Mouse (Mus musculus) liver, embryonic 14.5 days (tissue): ENCODE measurements around the gene Cercam. TPM values are rescaled to one million over a fixed set of nuclear protein-coding genes. Genes with fewer than 3 reads are reported as not detected.
A peak's percentile ranks its signal among the peaks of the same experiment; 100 is the strongest.

Experiments used
- ATAC-seq: fragments of 200-750 bp; cut with Nextera tagmentation; 2 replicates; pipeline ENCODE4 v1.8.0; 2017; ENCODE audit warnings: moderate number of reproducible peaks, mild to moderate bottlenecking, moderate library complexity; ENCODE audit not compliant: insufficient read depth
- DNase-seq, 3 experiments: peaks; one replicate each; pipeline ENCODE4 v3.0.0-alpha.2; 2012 to 2013; ENCODE audit warnings: low read depth in 3 of 3, low spot score in 3 of 3
- H3K27ac ChIP-seq: fragments of 300-500 bp; sonication (generic); 2 replicates; pipeline ENCODE4 v1.5.1; 2014; ENCODE audit warnings: moderate library complexity, mild to moderate bottlenecking, control low read depth, inconsistent platforms
- H3K27me3 ChIP-seq: fragments of 300-500 bp; sonication (generic); 2 replicates; pipeline ENCODE4 v1.6.1; 2014; ENCODE audit warnings: mild to moderate bottlenecking, low read length, moderate library complexity; ENCODE audit not compliant: control insufficient read depth, insufficient read depth
- H3K36me3 ChIP-seq: fragments of 300-500 bp; sonication (generic); replicated peaks from 2 replicates; pipeline ENCODE4 v1.6.1; 2014; ENCODE audit warnings: low read depth; ENCODE audit not compliant: control insufficient read depth, insufficient read depth
- H3K4me1 ChIP-seq, 2 experiments: fragments of 200-500 bp in 1 of 2; fragments of 300-500 bp in 1 of 2; sonication (generic) in 1 of 2; replicated peaks; 2 replicates each; pipeline ENCODE4 v1.6.1; 2012 to 2014; ENCODE audit warnings: antibody characterized with exemption in 1 of 2, inconsistent platforms in 1 of 2, low read length in 1 of 2; ENCODE audit not compliant: control insufficient read depth in 2 of 2, insufficient read depth in 2 of 2
- H3K4me2 ChIP-seq: fragments of 300-500 bp; sonication (generic); 2 replicates; pipeline ENCODE4 v1.6.1; 2014; ENCODE audit warnings: low read depth, mild to moderate bottlenecking, control low read depth, moderate library complexity
- H3K4me3 ChIP-seq, 2 experiments: fragments of 200-500 bp in 1 of 2; fragments of 300-500 bp in 1 of 2; sonication (generic) in 1 of 2; 2 replicates each; pipeline ENCODE4 v1.5.1; 2012 to 2014; ENCODE audit warnings: low read depth in 2 of 2, low read length in 2 of 2, mild to moderate bottlenecking in 2 of 2, control low read depth in 1 of 2, inconsistent platforms in 1 of 2, moderate library complexity in 1 of 2; ENCODE audit not compliant: insufficient read depth in 1 of 2
- H3K9ac ChIP-seq: fragments of 300-500 bp; sonication (generic); replicated peaks from 2 replicates; pipeline ENCODE4 v1.6.1; 2014; ENCODE audit warnings: mild to moderate bottlenecking, control low read depth, moderate library complexity
- H3K9me3 ChIP-seq: fragments of 300-500 bp; sonication (generic); 2 replicates; pipeline ENCODE4 v1.6.1; 2016; ENCODE audit warnings: low read length, mixed read lengths; ENCODE audit not compliant: control insufficient read depth
- CTCF ChIP-seq: IDR thresholded peaks from 2 replicates; pipeline ENCODE4 v1.5.1; 2016; ENCODE audit warnings: antibody characterized with exemption, low read depth, control low read depth
- EP300 ChIP-seq: IDR thresholded peaks from 2 replicates; pipeline ENCODE4 v1.6.1; 2016; ENCODE audit warnings: antibody characterized with exemption, low read depth
- WGBS: fragments of 180-500 bp; shearing (Covaris S2); extraction: QIAGEN DNeasy Blood & Tissue Kit; methylation state at CpG from one replicate; pipeline ENCODE4 v1.1.7; 2014; ENCODE audit not compliant: insufficient replicate concordance; 5-methylcytosine and 5-hydroxymethylcytosine counted together
- polyA plus RNA-seq, 2 experiments: library from polyadenylated mRNA; depleted of rRNA in 1 of 2; stranded (reverse) in 1 of 2; unstranded in 1 of 2; fragments of >200 nt; fragmentation: Nextera tagmentation in 1 of 2; extraction: Ambion mirVana in 1 of 2; gene quantifications; 2 replicates each; pipeline versions ENCODE4 v1.2.1 to v1.2.3; 2012 to 2014

Gene Cercam
- polyA plus RNA-seq, 2 experiments: 16.6 to 20.1 TPM

DNA sequence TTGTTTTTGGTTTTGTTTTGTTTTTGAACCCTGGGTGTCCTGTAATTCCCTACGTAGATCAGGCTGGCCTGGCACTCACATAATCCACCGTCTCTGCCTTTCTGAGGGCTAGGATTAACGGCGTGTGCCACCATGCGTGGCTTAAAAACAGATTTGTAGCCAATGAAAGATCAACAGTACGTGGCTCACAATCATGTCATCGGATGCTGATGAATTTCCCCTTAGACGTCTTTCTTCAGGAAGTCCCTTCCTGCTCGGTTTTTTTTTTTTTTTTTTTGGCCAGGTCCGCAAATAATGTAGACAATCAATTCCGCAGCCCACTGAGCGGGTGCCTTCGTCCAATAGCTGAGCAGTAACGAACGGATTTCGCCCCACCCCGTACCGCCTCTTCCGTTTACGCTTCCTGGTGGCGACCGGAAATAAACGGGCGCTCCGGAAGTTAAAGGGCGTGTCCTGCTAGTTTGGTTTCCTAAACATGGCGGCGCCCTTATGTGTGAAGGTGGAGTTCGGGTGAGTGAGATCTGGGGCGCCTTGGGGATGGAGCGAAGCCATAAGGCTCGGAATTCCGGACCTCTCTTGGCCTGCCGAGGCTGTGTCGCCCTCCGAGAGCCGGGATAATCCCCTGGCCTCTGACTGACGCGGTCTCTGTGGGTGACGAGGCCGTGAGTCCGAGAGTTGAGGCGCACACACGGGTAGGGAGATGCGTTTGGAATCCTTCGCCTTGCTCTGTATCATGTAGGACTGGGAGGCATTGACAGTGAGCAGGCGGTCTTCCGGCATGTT lies 41.8 kb upstream of the Cercam start:
- Histone ChIP-seq H3K4me3 (peak overlapping the region; percentile 80 to 99), H3K27me3 (no peaks in the 10 kb centered on the region), H3K4me2 (peak overlapping the region; percentile 96), H3K9me3 (no peaks in the 10 kb centered on the region), H3K36me3 (no peaks in the 10 kb centered on the region), H3K4me1 (peaks cover 12 to 16% of the 10 kb centered on the region in 2 experiments), H3K27ac (peak overlapping the region; percentile 84), H3K9ac (peak overlapping the region; percentile 87)
- WGBS: under 1% methylated on average over 48 of the region's 48 CpGs
- ATAC-seq (peak; percentile 96), DNase-seq (peak; percentile 95)
- TF ChIP-seq EP300 (no peak), CTCF (no peak; the same call in 1 of the 2 replicates)

DNA sequence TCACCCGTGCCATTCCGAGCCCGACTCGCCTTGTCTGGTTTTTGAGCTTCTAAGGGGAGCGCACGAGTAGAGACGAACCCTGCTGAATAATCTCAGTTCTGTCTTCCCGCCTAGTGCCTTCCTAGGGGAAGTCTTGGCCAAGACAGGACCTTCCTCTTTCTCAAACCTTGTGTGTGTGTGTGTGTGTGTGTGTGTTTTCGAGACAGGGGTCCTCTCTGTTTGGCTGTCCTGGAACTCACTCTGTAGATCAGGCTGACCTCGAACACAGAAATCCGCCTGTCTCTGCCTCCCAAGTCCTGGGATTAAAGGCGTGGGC lies 41.3 kb upstream of the Cercam start:
- Histone ChIP-seq H3K9me3 (no peaks in the 10 kb centered on the region), H3K9ac (peak overlapping the region; percentile 60), H3K27ac (no peak overlapping the region), H3K27me3 (no peaks in the 10 kb centered on the region), H3K4me2 (peak overlapping the region; percentile 65), H3K4me3 (peak overlapping the region; percentile 80 to 99), H3K36me3 (no peaks in the 10 kb centered on the region), H3K4me1 (peaks cover 12 to 16% of the 10 kb centered on the region in 2 experiments)
- WGBS: 3% methylated on average over 12 of the region's 12 CpGs
- ATAC-seq: no peak; the same call in 1 of the 2 replicates
- DNase-seq: no peak
- TF ChIP-seq EP300 (no peak), CTCF (no peak)

DNA sequence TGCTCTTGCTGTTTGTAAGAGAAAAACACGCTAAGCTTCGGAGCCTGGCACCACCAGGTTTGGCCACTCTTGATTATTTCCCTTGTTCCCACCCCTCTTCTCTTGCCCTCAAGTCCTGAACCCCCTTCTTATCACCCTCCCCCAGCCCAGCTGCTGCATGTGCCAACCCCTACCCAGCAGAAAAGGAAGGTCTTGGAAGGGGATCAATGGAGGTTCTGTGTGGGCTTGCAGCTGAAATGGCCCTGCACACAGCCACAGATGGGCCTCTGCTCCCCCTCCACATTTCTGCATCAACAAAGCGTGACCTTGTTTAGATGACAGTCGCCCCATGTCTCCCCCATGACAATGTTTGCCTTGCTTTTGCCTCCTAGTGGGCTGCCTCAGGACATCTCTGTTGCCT lies 37.9 kb upstream of the Cercam start:
- ATAC-seq (no peak), DNase-seq (no peak)
- no peak overlapping the region for H3K9ac ChIP-seq
- H3K27ac ChIP-seq: no peak overlapping the region
- 69% methylated on average over 4 of the region's 4 CpGs for WGBS
- TF ChIP-seq CTCF: no peak
- no peak for TF ChIP-seq EP300
- no peaks in the 10 kb centered on the region for H3K9me3 ChIP-seq
- H3K36me3 ChIP-seq: peaks cover 3% of the 10 kb centered on the region; the same call in 1 of the 2 replicates
- no peak overlapping the region for H3K4me2 ChIP-seq
- no peak overlapping the region for H3K4me3 ChIP-seq
- peaks cover 10 to 13% of the 10 kb centered on the region in 2 experiments for H3K4me1 ChIP-seq
- no peaks in the 10 kb centered on the region for H3K27me3 ChIP-seq

DNA sequence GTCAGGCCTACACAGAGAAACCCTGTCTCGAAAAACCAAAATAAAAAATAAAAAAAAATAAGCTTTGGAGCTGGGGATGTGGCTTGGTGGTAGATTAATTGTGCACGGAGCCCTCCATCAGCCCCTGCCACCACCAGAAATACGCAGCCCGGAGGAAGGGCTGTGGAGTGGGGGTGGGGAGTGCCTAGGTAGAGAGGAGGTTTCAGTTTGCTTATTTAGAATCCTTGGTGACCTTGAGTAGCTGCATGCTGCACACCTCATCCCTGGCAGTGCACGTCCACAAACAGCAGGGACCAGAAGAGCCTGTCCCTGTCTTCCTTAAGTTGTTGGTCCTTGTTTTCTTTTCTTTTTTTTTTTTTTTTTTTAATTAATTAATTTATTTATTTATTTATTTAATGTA lies 35.2 kb upstream of the Cercam start:
- Histone ChIP-seq H3K4me2 (no peak overlapping the region), H3K4me1 (no peaks in the 10 kb centered on the region), H3K9ac (no peak overlapping the region), H3K4me3 (no peak overlapping the region), H3K27me3 (no peaks in the 10 kb centered on the region), H3K36me3 (peaks cover 3% of the 10 kb centered on the region; the same call in 1 of the 2 replicates), H3K27ac (no peak overlapping the region), H3K9me3 (no peaks in the 10 kb centered on the region)
- DNase-seq (no peak), ATAC-seq (no peak)
- TF ChIP-seq EP300 (no peak), CTCF (no peak)
- 79% methylated on average over 5 of the region's 5 CpGs for WGBS

DNA sequence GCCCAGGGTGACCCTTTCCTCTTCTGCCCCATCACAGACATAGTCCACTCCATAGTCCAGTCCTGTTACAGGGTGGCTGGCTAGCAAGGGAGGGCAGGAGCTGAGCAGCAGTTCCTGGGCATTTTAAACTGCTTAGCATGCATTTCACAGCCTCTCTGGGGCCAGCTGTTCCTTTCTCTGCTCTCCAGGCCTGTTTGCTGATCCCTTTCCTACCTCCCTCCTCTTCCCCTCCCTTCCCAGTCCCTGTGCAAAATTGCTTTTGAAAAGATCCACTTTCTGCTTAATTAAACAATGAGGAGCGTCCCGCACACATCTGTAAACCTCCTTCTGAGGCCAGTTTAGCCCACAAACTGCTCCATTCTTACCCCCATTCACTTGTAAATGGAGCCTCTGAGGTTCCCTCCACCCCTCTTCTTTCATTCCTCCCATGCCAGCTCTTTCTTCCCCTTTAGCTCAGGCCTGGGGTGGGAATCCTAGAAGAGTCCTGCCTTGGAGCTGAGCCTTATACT lies 33.5 kb upstream of the Cercam start:
- no peak overlapping the region for H3K4me3 ChIP-seq
- no peak for DNase-seq
- WGBS: 67% methylated on average over 2 of the region's 2 CpGs
- H3K4me2 ChIP-seq: no peak overlapping the region
- H3K27ac ChIP-seq: no peak overlapping the region
- TF ChIP-seq EP300 (no peak), CTCF (no peak)
- no peak for ATAC-seq
- no peaks in the 10 kb centered on the region for H3K9me3 ChIP-seq
- no peaks in the 10 kb centered on the region for H3K4me1 ChIP-seq
- H3K36me3 ChIP-seq: peaks cover 3% of the 10 kb centered on the region; the same call in 1 of the 2 replicates
- no peaks in the 10 kb centered on the region for H3K27me3 ChIP-seq
- H3K9ac ChIP-seq: no peak overlapping the region
